Mouse (Mus musculus): Measurements from ENCODE around the gene Phospho2.

GRCm38 (mm10) chr2:69837244-69837967 lies 48.0 kb downstream of the Phospho2 start:
- TF ChIP-seq CTCF (IDR thresholded peaks at IDR 0.05; ENCODE audit: borderline replicate concordance, extremely low read depth, insufficient read depth, insufficient read length) (no peak), POLR2A (IDR thresholded peaks at IDR 0.05; ENCODE audit: borderline replicate concordance, extremely low read depth, insufficient read depth, insufficient read length, poor library complexity, severe bottlenecking) (no peak)
